8 mouse cellular contexts compared by ENCODE assay signal in genomic region chr6:72371147-72371546, GRCm38 (mm10). TPM values are rescaled to one million over a fixed set of nuclear protein-coding genes. Genes with fewer than 3 reads are reported as not detected.
A peak's percentile ranks its signal among the peaks of the same experiment; 100 is the strongest.
DNase-seq lines count a peak whose midpoint lies in the region; ATAC-seq and TF ChIP-seq lines count a peak whose summit lies in the region.

No protein-coding gene starts in this region.

- intact Hi-C loops in gastrocnemius, postnatal 14 days (cut with DNase I; ENCODE audit: low total_unique reads), result no loop called here

- no peak overlapping the region for H3K4me2 ChIP-seq in lung, postnatal 0 days (replicated peaks; ENCODE audit: low read depth, low read length)
- H3K4me2 ChIP-seq in heart, embryonic 14.5 days (ENCODE audit: low read length), result 0 out of 2 replicates have a peak overlapping the region, but pooled peaks have one; percentile 7
- no peak overlapping the region for H3K4me2 ChIP-seq in hindbrain, embryonic 14.5 days (replicated peaks)

- no peak for TF ChIP-seq CTCF in lung, postnatal 0 days (IDR thresholded peaks at IDR 0.05)

- H3K36me3 ChIP-seq in lung, postnatal 0 days (ENCODE audit: insufficient read depth, low read length), result no peaks in the 10 kb centered on the region
- H3K36me3 ChIP-seq in heart, embryonic 14.5 days (ENCODE audit: control insufficient read depth, insufficient read depth, low read length), result peaks cover 10% of the 10 kb centered on the region
- no peaks in the 10 kb centered on the region for H3K36me3 ChIP-seq in hindbrain, embryonic 14.5 days (replicated peaks; ENCODE audit: control insufficient read depth, insufficient read depth)

- H3K27me3 ChIP-seq in lung, postnatal 0 days (replicated peaks; ENCODE audit: insufficient read depth, low read length), result no peaks in the 10 kb centered on the region
- no peaks in the 10 kb centered on the region for H3K27me3 ChIP-seq in heart, embryonic 14.5 days (ENCODE audit: control insufficient read depth, insufficient read depth, low read length)
- no peaks in the 10 kb centered on the region for H3K27me3 ChIP-seq in hindbrain, embryonic 14.5 days (ENCODE audit: control insufficient read depth, insufficient read depth, low read length)

- H3K9ac ChIP-seq in lung, postnatal 0 days (replicated peaks; ENCODE audit: low read depth), result no peak overlapping the region
- peak overlapping the region; percentile 26 for H3K9ac ChIP-seq in heart, embryonic 14.5 days (ENCODE audit: low read length)
- no peak overlapping the region for H3K9ac ChIP-seq in hindbrain, embryonic 14.5 days

- no peak for TF ChIP-seq EP300 in lung, postnatal 0 days (IDR thresholded peaks at IDR 0.05)

- WGBS in lung, postnatal 0 days, result 26% methylated on average over 5 of the region's 5 CpGs
- 27% methylated on average over 5 of the region's 5 CpGs for WGBS in heart, embryonic 14.5 days
- 54% methylated on average over 5 of the region's 5 CpGs for WGBS in hindbrain, embryonic 14.5 days

- DNase-seq in gastrocnemius, postnatal 14 days, result peak; percentile 28
- no peak for DNase-seq in gastrocnemius, postnatal 4 days (ENCODE audit: low spot score in 2 of 2)
- DNase-seq in lung, postnatal 0 days (ENCODE audit: low spot score), result peak; percentile 55
- no peak for DNase-seq in lung, postnatal 25 days (ENCODE audit: low spot score)
- DNase-seq in right cerebral cortex, postnatal 10 days (ENCODE audit: low spot score in 2 of 2), result peak; percentile 64 to 68
- DNase-seq in cerebellum, postnatal 14 days, result no peak
- DNase-seq in hindbrain, embryonic 14.5 days (ENCODE audit: low spot score), result no peak

- no peak overlapping the region for H3K4me3 ChIP-seq in lung, postnatal 0 days (ENCODE audit: low read depth, low read length)
- H3K4me3 ChIP-seq in heart, embryonic 14.5 days (ENCODE audit: control insufficient read depth in 1 of 2, insufficient read depth in 1 of 2, low read depth in 1 of 2, low read length in 2 of 2), result no peak overlapping the region
- no peak overlapping the region for H3K4me3 ChIP-seq in hindbrain, embryonic 14.5 days (replicated peaks; ENCODE audit: low read length)

- peak overlapping the region; percentile 16; the same call in 1 of the 2 replicates for H3K27ac ChIP-seq in lung, postnatal 0 days (ENCODE audit: low read length)
- H3K27ac ChIP-seq in heart, embryonic 14.5 days (replicated peaks in 1 of 2; ENCODE audit: control insufficient read depth in 1 of 2, insufficient read depth in 1 of 2, low read depth in 2 of 2, low read length in 2 of 2), result peak overlapping the region; percentile 79 to 82
- no peak overlapping the region for H3K27ac ChIP-seq in hindbrain, embryonic 14.5 days

- H3K4me1 ChIP-seq in lung, postnatal 0 days (ENCODE audit: insufficient read depth, low read depth, low read length), result peaks cover 18% of the 10 kb centered on the region; the same call in 1 of the 2 replicates
- H3K4me1 ChIP-seq in heart, embryonic 14.5 days (ENCODE audit: control insufficient read depth in 2 of 2, insufficient read depth in 2 of 2, low read length in 2 of 2), result peaks cover 23 to 28% of the 10 kb centered on the region in 2 experiments
- H3K4me1 ChIP-seq in hindbrain, embryonic 14.5 days (replicated peaks; ENCODE audit: control insufficient read depth, insufficient read depth, low read length), result no peaks in the 10 kb centered on the region

- H3K9me3 ChIP-seq in lung, postnatal 0 days (ENCODE audit: low read length), result no peaks in the 10 kb centered on the region
- no peaks in the 10 kb centered on the region for H3K9me3 ChIP-seq in heart, embryonic 14.5 days (ENCODE audit: control insufficient read depth, low read length)
- H3K9me3 ChIP-seq in hindbrain, embryonic 14.5 days (ENCODE audit: control insufficient read depth, low read length), result no peaks in the 10 kb centered on the region

- peak; percentile 50 for ATAC-seq in lung, postnatal 0 days
- 0 out of 2 replicates have a peak, but pooled peaks have one; percentile 13 for ATAC-seq in heart, embryonic 14.5 days (ENCODE audit: insufficient number of reproducible peaks, insufficient read depth, low FRiP score, low read depth)
- no peak for ATAC-seq in hindbrain, embryonic 14.5 days (ENCODE audit: low FRiP score)

RNA-seq across cellular contexts. Expression of gene Rnf181, which starts 4.4 kb away (rescaled TPM):
- 10 to 100 TPM; 31.2 to 31.7 TPM for total RNA-seq in gastrocnemius, postnatal 14 days (2021)
- 10 to 100 TPM; 36.8 to 41.5 TPM for total RNA-seq in gastrocnemius, postnatal 4 days (2021)
- 202 and 208 TPM in 2 replicates for polyA plus RNA-seq in lung, postnatal 0 days (2015; fragmentation: Nextera tagmentation; extraction: Ambion mirVana)
- polyA plus RNA-seq in heart, embryonic 14.5 days (2014; fragmentation: Nextera tagmentation; extraction: Ambion mirVana), result 88.3 and 89.0 TPM in 2 replicates
- 127 and 136 TPM in 2 replicates for polyA plus RNA-seq in hindbrain, embryonic 14.5 days (2014; fragmentation: Nextera tagmentation; extraction: Ambion mirVana)

RNA-seq across cellular contexts. Expression of gene Vamp5, which starts 9.1 kb away (rescaled TPM):
- 10 to 100 TPM; 60.9 to 79.6 TPM for total RNA-seq in gastrocnemius, postnatal 14 days (2021)
- 10 to 100 TPM; 17.5 to 21.9 TPM for total RNA-seq in gastrocnemius, postnatal 4 days (2021)
- polyA plus RNA-seq in lung, postnatal 0 days (2015; fragmentation: Nextera tagmentation; extraction: Ambion mirVana), result 80.5 and 83.3 TPM in 2 replicates
- polyA plus RNA-seq in heart, embryonic 14.5 days (2014; fragmentation: Nextera tagmentation; extraction: Ambion mirVana), result 58.1 and 61.9 TPM in 2 replicates
- 21.8 and 23.6 TPM in 2 replicates for polyA plus RNA-seq in hindbrain, embryonic 14.5 days (2014; fragmentation: Nextera tagmentation; extraction: Ambion mirVana)

RNA-seq across cellular contexts. Expression of gene Tmem150a, which starts 15.9 kb away (rescaled TPM):
- 10 to 100 TPM in 1 of 2 experiments, 1 to 10 TPM in 1; 9.1 to 12.5 TPM for total RNA-seq in gastrocnemius, postnatal 14 days (2021)
- 10 to 100 TPM in 1 of 2 experiments, 1 to 10 TPM in 1; 9.4 to 10.2 TPM for total RNA-seq in gastrocnemius, postnatal 4 days (2021)
- 17.6 and 25.7 TPM in 2 replicates for polyA plus RNA-seq in lung, postnatal 0 days (2015; fragmentation: Nextera tagmentation; extraction: Ambion mirVana)
- polyA plus RNA-seq in heart, embryonic 14.5 days (2014; fragmentation: Nextera tagmentation; extraction: Ambion mirVana), result 14.4 and 16.4 TPM in 2 replicates
- 24.5 and 26.8 TPM in 2 replicates for polyA plus RNA-seq in hindbrain, embryonic 14.5 days (2014; fragmentation: Nextera tagmentation; extraction: Ambion mirVana)

RNA-seq across cellular contexts. Expression of gene Vamp8, which starts 19.4 kb away (rescaled TPM):
- total RNA-seq in gastrocnemius, postnatal 14 days (2021), result 10 to 100 TPM; 51.8 to 52.7 TPM
- 10 to 100 TPM; 72.0 to 72.9 TPM for total RNA-seq in gastrocnemius, postnatal 4 days (2021)
- polyA plus RNA-seq in lung, postnatal 0 days (2015; fragmentation: Nextera tagmentation; extraction: Ambion mirVana), result 608 and 656 TPM in 2 replicates
- polyA plus RNA-seq in heart, embryonic 14.5 days (2014; fragmentation: Nextera tagmentation; extraction: Ambion mirVana), result 154 and 157 TPM in 2 replicates
- 21.9 and 28.8 TPM in 2 replicates for polyA plus RNA-seq in hindbrain, embryonic 14.5 days (2014; fragmentation: Nextera tagmentation; extraction: Ambion mirVana)

RNA-seq across cellular contexts. Expression of gene 0610030E20Rik, which starts 24.0 kb away (rescaled TPM):
- total RNA-seq in gastrocnemius, postnatal 14 days (2021), result 10 to 100 TPM; 11.4 TPM
- 10 to 100 TPM; 16.1 to 18.3 TPM for total RNA-seq in gastrocnemius, postnatal 4 days (2021)
- 23.0 and 24.2 TPM in 2 replicates for polyA plus RNA-seq in lung, postnatal 0 days (2015; fragmentation: Nextera tagmentation; extraction: Ambion mirVana)
- polyA plus RNA-seq in heart, embryonic 14.5 days (2014; fragmentation: Nextera tagmentation; extraction: Ambion mirVana), result 13.7 and 13.8 TPM in 2 replicates
- polyA plus RNA-seq in hindbrain, embryonic 14.5 days (2014; fragmentation: Nextera tagmentation; extraction: Ambion mirVana), result 13.7 and 15.9 TPM in 2 replicates

Comparison
In these comparisons a context has a peak if more than half of its experiments do, and no peak if none do; other contexts are left out.
1. DNase-seq: peak in gastrocnemius, postnatal 14 days (single experiment), lung, postnatal 0 days (single experiment) and right cerebral cortex, postnatal 10 days (2 of 2); none in gastrocnemius, postnatal 4 days (0 of 2), lung, postnatal 25 days (single experiment), cerebellum, postnatal 14 days (0 of 2) and hindbrain, embryonic 14.5 days (single experiment).